Mouse (Mus musculus): ENCODE results near the gene RPS10-NUDT3. TPM values are rescaled to one million over a fixed set of nuclear protein-coding genes. Genes with fewer than 3 reads are reported as not detected.

RPS10-NUDT3 gene
- polyA plus RNA-seq, 1 experiment: not detected

GRCm38 (mm10) chr17:27623360-27624326 lies 11.4 kb downstream of the RPS10-NUDT3 start, which contains the start of gene Nudt3:
Gene Nudt3 (minus strand): TSS chr17:27623495.
- TF ChIP-seq POLR2A (IDR thresholded peaks at IDR 0.05; ENCODE audit: borderline replicate concordance, control insufficient read depth, low read depth, low read length): peak; percentile 72; the same call in 1 of the 2 replicates
- no peak for TF ChIP-seq CTCF (IDR thresholded peaks at IDR 0.05; ENCODE audit: control insufficient read depth, insufficient read depth, low read length)
- H3K4me1 ChIP-seq (ENCODE audit: control insufficient read depth, insufficient read depth, low read length): no peaks in the 10 kb centered on the region; the same call in 1 of the 2 replicates
- peak within 1 kb of the TSS; percentile 71 for H3K4me3 ChIP-seq (replicated peaks; ENCODE audit: control insufficient read depth, low read depth, low read length)
- WGBS: 6% methylated on average over 91 of the region's 91 CpGs
- H3K27ac ChIP-seq (ENCODE audit: control insufficient read depth, insufficient read depth, low read depth, low read length, poor library complexity): peak within 1 kb of the TSS; percentile 87

GRCm38 (mm10) chr17:27622611-27623359 lies 12.2 kb downstream of the RPS10-NUDT3 start:
- Histone ChIP-seq H3K27ac (ENCODE audit: control insufficient read depth, insufficient read depth, low read depth, low read length, poor library complexity) (peak overlapping the region; percentile 87), H3K4me1 (ENCODE audit: control insufficient read depth, insufficient read depth, low read length) (no peaks in the 10 kb centered on the region; the same call in 1 of the 2 replicates), H3K4me3 (replicated peaks; ENCODE audit: control insufficient read depth, low read depth, low read length) (peak overlapping the region; percentile 70)
- TF ChIP-seq CTCF (IDR thresholded peaks at IDR 0.05; ENCODE audit: control insufficient read depth, insufficient read depth, low read length) (no peak), POLR2A (IDR thresholded peaks at IDR 0.05; ENCODE audit: borderline replicate concordance, control insufficient read depth, low read depth, low read length) (peak; percentile 60; the same call in 1 of the 2 replicates)
- under 1% methylated on average over 70 of the region's 80 CpGs for WGBS

- H3K4me1 ChIP-seq (ENCODE audit: control insufficient read depth, insufficient read depth, low read length): no peaks in the 10 kb centered on the region; the same call in 1 of the 2 replicates
- WGBS: under 1% methylated on average over 23 of the region's 23 CpGs
- H3K27ac ChIP-seq (ENCODE audit: control insufficient read depth, insufficient read depth, low read depth, low read length, poor library complexity): peak overlapping the region; percentile 57; the same call in 1 of the 2 replicates
- TF ChIP-seq POLR2A (IDR thresholded peaks at IDR 0.05; ENCODE audit: borderline replicate concordance, control insufficient read depth, low read depth, low read length) (peak; percentile 32; the same call in 1 of the 2 replicates), CTCF (IDR thresholded peaks at IDR 0.05; ENCODE audit: control insufficient read depth, insufficient read depth, low read length) (no peak)
- H3K4me3 ChIP-seq (replicated peaks; ENCODE audit: control insufficient read depth, low read depth, low read length): peak overlapping the region; percentile 71
Observed at GRCm38 (mm10) chr17:27621705-27622531, 13.1 kb downstream of the RPS10-NUDT3 start.

- 28% methylated on average over 8 of the region's 8 CpGs for WGBS
- H3K4me1 ChIP-seq (ENCODE audit: control insufficient read depth, insufficient read depth, low read length): no peaks in the 10 kb centered on the region; the same call in 1 of the 2 replicates
- H3K27ac ChIP-seq (ENCODE audit: control insufficient read depth, insufficient read depth, low read depth, low read length, poor library complexity): no peak overlapping the region
- TF ChIP-seq POLR2A (IDR thresholded peaks at IDR 0.05; ENCODE audit: borderline replicate concordance, control insufficient read depth, low read depth, low read length) (no peak), CTCF (IDR thresholded peaks at IDR 0.05; ENCODE audit: control insufficient read depth, insufficient read depth, low read length) (no peak)
- H3K4me3 ChIP-seq (replicated peaks; ENCODE audit: control insufficient read depth, low read depth, low read length): peak overlapping the region; percentile 19
Observed at GRCm38 (mm10) chr17:27621161-27621560, 13.9 kb downstream of the RPS10-NUDT3 start.

GRCm38 (mm10) chr17:27615388-27615787 lies 19.6 kb downstream of the RPS10-NUDT3 start:
- TF ChIP-seq POLR2A (IDR thresholded peaks at IDR 0.05; ENCODE audit: borderline replicate concordance, control insufficient read depth, low read depth, low read length) (no peak), CTCF (IDR thresholded peaks at IDR 0.05; ENCODE audit: control insufficient read depth, insufficient read depth, low read length) (no peak)
- 55% methylated on average over 7 of the region's 7 CpGs for WGBS
- H3K4me1 ChIP-seq (ENCODE audit: control insufficient read depth, insufficient read depth, low read length): peaks cover 4% of the 10 kb centered on the region

GRCm38 (mm10) chr17:27613016-27613415 lies 22.0 kb downstream of the RPS10-NUDT3 start:
- no peak overlapping the region for H3K4me3 ChIP-seq (replicated peaks; ENCODE audit: control insufficient read depth, low read depth, low read length)
- H3K4me1 ChIP-seq (ENCODE audit: control insufficient read depth, insufficient read depth, low read length): peaks cover 4% of the 10 kb centered on the region
- 80% methylated on average over 4 of the region's 4 CpGs for WGBS
- TF ChIP-seq POLR2A (IDR thresholded peaks at IDR 0.05; ENCODE audit: borderline replicate concordance, control insufficient read depth, low read depth, low read length): no peak
- TF ChIP-seq CTCF (IDR thresholded peaks at IDR 0.05; ENCODE audit: control insufficient read depth, insufficient read depth, low read length): no peak
- no peak overlapping the region for H3K27ac ChIP-seq (ENCODE audit: control insufficient read depth, insufficient read depth, low read depth, low read length, poor library complexity)

More at GRCm38 (mm10) chr17:27615388-27615787, 19.6 kb downstream of the RPS10-NUDT3 start:
- Histone ChIP-seq H3K27ac (ENCODE audit: control insufficient read depth, insufficient read depth, low read depth, low read length, poor library complexity) (no peak overlapping the region), H3K4me3 (replicated peaks; ENCODE audit: control insufficient read depth, low read depth, low read length) (no peak overlapping the region)

- WGBS: 46% methylated on average over 5 of the region's 5 CpGs
- peaks cover 4% of the 10 kb centered on the region for H3K4me1 ChIP-seq (ENCODE audit: control insufficient read depth, insufficient read depth, low read length)
- H3K4me3 ChIP-seq (replicated peaks; ENCODE audit: control insufficient read depth, low read depth, low read length): no peak overlapping the region
- no peak overlapping the region for H3K27ac ChIP-seq (ENCODE audit: control insufficient read depth, insufficient read depth, low read depth, low read length, poor library complexity)
- TF ChIP-seq CTCF (IDR thresholded peaks at IDR 0.05; ENCODE audit: control insufficient read depth, insufficient read depth, low read length): no peak
- TF ChIP-seq POLR2A (IDR thresholded peaks at IDR 0.05; ENCODE audit: borderline replicate concordance, control insufficient read depth, low read depth, low read length): no peak
Observed at GRCm38 (mm10) chr17:27611994-27612393, 23.0 kb downstream of the RPS10-NUDT3 start.
